28 mouse cellular contexts compared by ENCODE assay signal in the genomic region with DNA sequence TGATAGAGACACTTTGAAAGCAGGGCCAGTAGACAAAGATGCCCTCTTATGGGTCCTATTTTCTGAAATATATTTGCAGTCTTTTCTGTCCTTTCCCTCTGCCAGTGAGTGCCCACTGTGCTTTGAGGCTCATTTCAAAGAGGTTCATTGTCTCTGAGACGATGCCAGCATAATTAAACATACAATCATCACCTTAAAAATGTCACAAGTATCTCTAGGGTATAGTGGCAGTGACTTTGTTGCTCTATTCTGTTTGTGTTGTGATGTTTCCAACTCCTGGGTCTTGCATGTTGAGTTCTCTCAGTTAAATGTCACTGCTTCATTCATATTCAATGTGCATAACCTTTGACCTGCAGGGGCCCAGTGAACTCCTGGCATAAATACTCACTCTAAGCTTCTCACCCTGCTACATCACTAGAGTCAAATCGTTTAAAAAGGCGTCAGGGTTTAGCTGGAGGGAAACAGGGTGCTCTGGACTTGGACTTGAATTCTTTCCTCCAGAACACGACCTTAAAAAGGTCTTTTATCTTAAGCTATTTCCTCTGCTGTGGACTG.
A peak's percentile ranks its signal among the peaks of the same experiment; 100 is the strongest.
DNase-seq lines count a peak whose midpoint lies in the region; ATAC-seq and TF ChIP-seq lines count a peak whose summit lies in the region.
"Had no signal": no experiment of that assay in that cellular context is flagged by ENCODE, and none has a peak within 500 bp of the region (broad histone marks: within the 10 kb centered on the region; RNA-seq: fewer than 3 reads in every experiment).

No protein-coding gene starts in this region.

- 18% methylated on average over 4 of the region's 4 CpGs for WGBS in hindbrain, embryonic 11.5 days
- whole genome bisulfite sequencing in hindbrain, embryonic 14.5 days: 6% methylated on average over 4 of the region's 4 CpGs

- TF ChIP-seq POLR2A in ES-Bruce4 (IDR thresholded peaks at IDR 0.05; ENCODE audit: insufficient read depth, low read length): no peak

- H3K27me3 ChIP-seq in hindbrain, embryonic 11.5 days (ENCODE audit: control insufficient read depth, insufficient read depth, low read length): no peaks in the 10 kb centered on the region
- H3K27me3 ChIP-seq in hindbrain, embryonic 14.5 days (ENCODE audit: control insufficient read depth, insufficient read depth, low read length): no peaks in the 10 kb centered on the region
- H3K27me3 ChIP-seq in ES-Bruce4 (ENCODE audit: control insufficient read depth, insufficient read depth, low read length, poor library complexity, severe bottlenecking): no peaks in the 10 kb centered on the region
- H3K27me3 ChIP-seq: embryonic facial prominence, embryonic 12.5 days; heart, embryonic 15.5 days; intestine, embryonic 15.5 days; limb, embryonic 13.5 days; midbrain, embryonic 15.5 days; neural tube, embryonic 12.5 days had no signal

- no peak for TF ChIP-seq EP300 in ES-Bruce4 (IDR thresholded peaks at IDR 0.05; ENCODE audit: insufficient read depth, low read depth, low read length)

- no peak overlapping the region for H3K4me2 ChIP-seq in hindbrain, embryonic 11.5 days (replicated peaks; ENCODE audit: low read depth, low read length)
- H3K4me2 ChIP-seq in hindbrain, embryonic 14.5 days (replicated peaks): no peak overlapping the region
- H3K4me2 ChIP-seq: embryonic facial prominence, embryonic 12.5 days; heart, embryonic 15.5 days; intestine, embryonic 15.5 days; limb, embryonic 13.5 days; liver, embryonic 11.5 days; midbrain, embryonic 15.5 days; neural tube, embryonic 12.5 days had no signal

- no peaks in the 10 kb centered on the region for H3K9me3 ChIP-seq in hindbrain, embryonic 11.5 days (ENCODE audit: control insufficient read depth, low read length)
- no peaks in the 10 kb centered on the region for H3K9me3 ChIP-seq in hindbrain, embryonic 14.5 days (ENCODE audit: control insufficient read depth, low read length)
- no peaks in the 10 kb centered on the region for H3K9me3 ChIP-seq in ES-Bruce4 (replicated peaks; ENCODE audit: control insufficient read depth, insufficient read depth, low read length, poor library complexity, severe bottlenecking)
- H3K9me3 ChIP-seq: embryonic facial prominence, embryonic 12.5 days; heart, embryonic 15.5 days; intestine, embryonic 15.5 days; limb, embryonic 13.5 days; midbrain, embryonic 15.5 days; neural tube, embryonic 12.5 days had no signal

- H3K4me1 ChIP-seq in hindbrain, embryonic 11.5 days (replicated peaks; ENCODE audit: control insufficient read depth, insufficient read depth, low read length): 0 out of 2 replicates have a peak, but pooled peaks cover 2% of the 10 kb centered on the region
- H3K4me1 ChIP-seq in hindbrain, embryonic 14.5 days (replicated peaks; ENCODE audit: control insufficient read depth, insufficient read depth, low read length): 0 out of 2 replicates have a peak, but pooled peaks cover 8% of the 10 kb centered on the region
- peaks cover 4% of the 10 kb centered on the region for H3K4me1 ChIP-seq in ES-Bruce4 (ENCODE audit: control insufficient read depth, insufficient read depth, low read length)
- H3K4me1 ChIP-seq: limb, embryonic 13.5 days had no signal

- ATAC-seq in hindbrain, embryonic 11.5 days (ENCODE audit: low FRiP score): no peak
- no peak for ATAC-seq in hindbrain, embryonic 14.5 days (ENCODE audit: low FRiP score)
- ATAC-seq: hindbrain, embryonic 16.5 days; intestine, embryonic 15.5 days; liver, postnatal 0 days; midbrain, embryonic 15.5 days had no signal

- intact Hi-C loops in heart, postnatal 25 days (cut with DNase I): no loop called here

- no peak overlapping the region for H3K27ac ChIP-seq in hindbrain, embryonic 11.5 days (ENCODE audit: low read depth, low read length)
- H3K27ac ChIP-seq in hindbrain, embryonic 14.5 days: no peak overlapping the region
- 0 out of 2 replicates have a peak overlapping the region, but pooled peaks have one; percentile 33 for H3K27ac ChIP-seq in ES-Bruce4 (ENCODE audit: insufficient read depth, low read length)
- H3K27ac ChIP-seq: embryonic facial prominence, embryonic 12.5 days; heart, embryonic 15.5 days; intestine, embryonic 15.5 days; kidney, postnatal 0 days; limb, embryonic 13.5 days; midbrain, embryonic 15.5 days; neural tube, embryonic 12.5 days had no signal

- DNase-seq in heart, adult 11 months: peak; percentile 16
- DNase-seq in heart, postnatal 25 days (ENCODE audit: low spot score): no peak
- peak; percentile 32 for DNase-seq in hindbrain, embryonic 11.5 days (ENCODE audit: low spot score)
- no peak for DNase-seq in hindbrain, embryonic 14.5 days (ENCODE audit: low spot score)
- peak; percentile 56 for DNase-seq in embryo, embryonic 10.5 days (ENCODE audit: low spot score)
- no peak for DNase-seq in kidney, adult 9 months
- no peak for DNase-seq in gastrocnemius, postnatal 10 days
- DNase-seq: adrenal gland, postnatal 14 days; cerebellum, adult 18-20 months; cerebellum, postnatal 10 days; gastrocnemius, postnatal 14 days; heart, postnatal 4 days; kidney, adult 2 months; kidney, postnatal 4 days; liver, postnatal 0 days; lung, postnatal 36 days; right cerebral cortex, postnatal 14 days; thymus, postnatal 14 days had no signal

- H3K36me3 ChIP-seq in hindbrain, embryonic 11.5 days (ENCODE audit: control insufficient read depth, insufficient read depth, low read length): no peaks in the 10 kb centered on the region
- no peaks in the 10 kb centered on the region for H3K36me3 ChIP-seq in hindbrain, embryonic 14.5 days (replicated peaks; ENCODE audit: control insufficient read depth, insufficient read depth)
- H3K36me3 ChIP-seq in ES-Bruce4 (ENCODE audit: control insufficient read depth, insufficient read depth, low read length, poor library complexity, severe bottlenecking): no peaks in the 10 kb centered on the region
- H3K36me3 ChIP-seq: embryonic facial prominence, embryonic 12.5 days; heart, embryonic 15.5 days; intestine, embryonic 15.5 days; limb, embryonic 13.5 days; midbrain, embryonic 15.5 days; neural tube, embryonic 12.5 days had no signal

- no peak for TF ChIP-seq CTCF in ES-Bruce4 (IDR thresholded peaks at IDR 0.05; ENCODE audit: low read depth, low read length)

- no peak overlapping the region for H3K9ac ChIP-seq in hindbrain, embryonic 11.5 days (ENCODE audit: low read depth, low read length)
- H3K9ac ChIP-seq in hindbrain, embryonic 14.5 days: no peak overlapping the region
- H3K9ac ChIP-seq in ES-Bruce4 (ENCODE audit: low read depth, poor library complexity, severe bottlenecking): no peak overlapping the region
- H3K9ac ChIP-seq: embryonic facial prominence, embryonic 12.5 days; heart, embryonic 15.5 days; intestine, embryonic 15.5 days; limb, embryonic 13.5 days; liver, postnatal 0 days; midbrain, embryonic 15.5 days; neural tube, embryonic 12.5 days had no signal

- no peak overlapping the region for H3K4me3 ChIP-seq in hindbrain, embryonic 11.5 days (ENCODE audit: low read depth, low read length)
- no peak overlapping the region for H3K4me3 ChIP-seq in hindbrain, embryonic 14.5 days (replicated peaks; ENCODE audit: low read length)
- H3K4me3 ChIP-seq in ES-Bruce4 (ENCODE audit: low read depth, low read length): no peak overlapping the region
- H3K4me3 ChIP-seq: embryonic facial prominence, embryonic 12.5 days; heart, embryonic 15.5 days; intestine, embryonic 15.5 days; limb, embryonic 13.5 days; midbrain, embryonic 15.5 days; neural tube, embryonic 12.5 days had no signal

Comparison
In these comparisons a context has a peak if more than half of its experiments do, and no peak if none do; other contexts are left out.
1. DNase-seq: peak in heart, adult 11 months (single experiment), hindbrain, embryonic 11.5 days (single experiment) and embryo, embryonic 10.5 days (single experiment); none in heart, postnatal 25 days (single experiment), hindbrain, embryonic 14.5 days (single experiment), kidney, adult 9 months (single experiment) and gastrocnemius, postnatal 10 days (single experiment).